Mouse (Mus musculus) gastrocnemius, adult 18-20 months (tissue): ENCODE data around the gene Gm20431. TPM values are rescaled to one million over a fixed set of nuclear protein-coding genes. Genes with fewer than 3 reads are reported as not detected.
"Not testable (repeated sequence)": the region's sequence is repeated elsewhere in the genome, so short reads cannot be mapped to it uniquely, and the experiment has no call there.

Experiments used
- DNase-seq: peaks from one replicate; pipeline ENCODE4 v3.0.0; 2021; ENCODE audit warnings: low spot score
- total RNA-seq, 2 experiments: library from RNA; stranded (reverse); gene quantifications; 2 replicates each; pipeline ENCODE4 v1.2.3; 2021

Gm20431 gene
- total RNA-seq, 2 experiments from 2014 or later: 8.0 to 9.4 TPM

GRCm38 (mm10) chr2:167631591-167632448 lies 29.5 kb downstream of the Gm20431 start, which contains the start of gene Ube2v1:
Gene Ube2v1, minus strand, starts transcription at chr2:167632095.
- peak; percentile 97 for DNase-seq

- no peak for DNase-seq
Measured at GRCm38 (mm10) chr2:167631181-167631590, 30.1 kb downstream of the Gm20431 start.

GRCm38 (mm10) chr2:167630421-167630820 lies 30.9 kb downstream of the Gm20431 start:
- DNase-seq: no peak

- DNase-seq: no peak
Measured at GRCm38 (mm10) chr2:167629665-167630209, 31.6 kb downstream of the Gm20431 start.

- DNase-seq: peak; percentile 42
Measured at GRCm38 (mm10) chr2:167628872-167629271, 32.4 kb downstream of the Gm20431 start.

GRCm38 (mm10) chr2:167627019-167627418 lies 34.3 kb downstream of the Gm20431 start:
- DNase-seq: no peak

GRCm38 (mm10) chr2:167625670-167626069 lies 35.6 kb downstream of the Gm20431 start:
- DNase-seq: peak; percentile 56

- no peak for DNase-seq
Measured at GRCm38 (mm10) chr2:167624368-167625075, 36.8 kb downstream of the Gm20431 start.

- no peak for DNase-seq
Measured at GRCm38 (mm10) chr2:167622965-167623364, 38.3 kb downstream of the Gm20431 start.

GRCm38 (mm10) chr2:167622352-167622751 lies 38.9 kb downstream of the Gm20431 start:
- no peak for DNase-seq

GRCm38 (mm10) chr2:167621255-167622087 lies 39.8 kb downstream of the Gm20431 start:
- DNase-seq: no peak

GRCm38 (mm10) chr2:167617472-167617871 lies 43.8 kb downstream of the Gm20431 start:
- no peak for DNase-seq

GRCm38 (mm10) chr2:167617034-167617433 lies 44.3 kb downstream of the Gm20431 start:
- DNase-seq: no peak

GRCm38 (mm10) chr2:167613335-167613734 lies 48.0 kb downstream of the Gm20431 start:
- not testable (repeated sequence) for DNase-seq

- DNase-seq: no peak
Measured at GRCm38 (mm10) chr2:167612122-167612521, 49.2 kb downstream of the Gm20431 start.

- no peak for DNase-seq
Measured at GRCm38 (mm10) chr2:167611287-167611686, 50.0 kb downstream of the Gm20431 start.

GRCm38 (mm10) chr2:167606745-167607123 lies 54.6 kb downstream of the Gm20431 start:
- no peak for DNase-seq

- DNase-seq: no peak
Measured at GRCm38 (mm10) chr2:167605817-167606744, 55.2 kb downstream of the Gm20431 start.

GRCm38 (mm10) chr2:167605178-167605794 lies 56.0 kb downstream of the Gm20431 start:
- peak; percentile 95 for DNase-seq

- no peak for DNase-seq
Measured at GRCm38 (mm10) chr2:167602978-167603377, 58.3 kb downstream of the Gm20431 start.
